Mouse (Mus musculus): Measurements from ENCODE around the gene Crat.
"Not testable (repeated sequence)": the region's sequence is repeated elsewhere in the genome, so short reads cannot be mapped to it uniquely, and the experiment has no call there.

The Crat gene

DNA sequence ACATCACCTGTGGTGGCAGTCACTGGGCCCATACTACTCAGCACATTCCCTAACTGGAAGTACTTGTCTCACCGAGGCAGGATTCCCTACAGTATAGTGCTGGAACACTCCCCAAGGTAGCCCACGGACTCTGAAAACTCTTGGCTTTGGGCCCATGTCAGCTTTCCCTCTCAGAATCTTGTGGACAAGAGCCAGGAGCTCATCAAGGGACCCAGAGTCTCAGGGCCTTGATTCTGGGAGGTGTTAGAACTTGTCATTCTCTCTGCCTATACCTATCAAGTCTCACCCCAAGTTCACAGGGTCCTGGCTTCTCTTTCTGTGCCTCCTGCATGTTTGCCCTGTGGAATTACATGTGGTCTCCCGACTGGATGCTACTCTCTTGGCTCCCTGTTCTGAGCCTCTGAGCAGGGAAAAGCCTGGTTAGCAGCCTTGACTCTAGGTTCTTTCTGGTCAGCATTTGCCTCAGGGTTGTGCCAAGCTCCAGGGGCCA, 24.6 kb upstream of the Crat start:
- DNase-seq (ENCODE audit: low read depth, low spot score) = no peak

GRCm38 (mm10) chr2:30439631-30440030, 24.0 kb upstream of the Crat start:
- DNase-seq (ENCODE audit: low read depth, low spot score) = no peak

DNA sequence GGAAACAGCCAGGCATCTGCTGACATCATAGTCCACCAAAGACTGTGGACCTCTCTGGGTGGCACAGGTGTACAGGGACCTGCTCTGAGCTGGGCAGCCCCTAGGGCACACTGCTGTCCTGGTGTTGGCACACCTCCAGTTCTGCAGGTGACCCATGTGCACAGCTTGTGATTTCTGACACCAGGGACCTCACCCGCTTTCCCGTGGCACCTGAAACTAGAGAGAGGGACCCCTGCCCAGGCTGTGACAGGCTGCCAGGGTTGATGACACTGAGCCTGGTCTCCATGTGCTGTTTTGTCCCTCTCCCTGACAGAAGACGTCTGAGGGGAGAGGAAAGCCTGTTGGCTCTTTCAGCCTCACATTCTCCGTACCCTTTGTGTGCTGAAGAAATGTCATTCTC, 22.2 kb upstream of the Crat start:
- no peak for DNase-seq (ENCODE audit: low read depth, low spot score)

DNA sequence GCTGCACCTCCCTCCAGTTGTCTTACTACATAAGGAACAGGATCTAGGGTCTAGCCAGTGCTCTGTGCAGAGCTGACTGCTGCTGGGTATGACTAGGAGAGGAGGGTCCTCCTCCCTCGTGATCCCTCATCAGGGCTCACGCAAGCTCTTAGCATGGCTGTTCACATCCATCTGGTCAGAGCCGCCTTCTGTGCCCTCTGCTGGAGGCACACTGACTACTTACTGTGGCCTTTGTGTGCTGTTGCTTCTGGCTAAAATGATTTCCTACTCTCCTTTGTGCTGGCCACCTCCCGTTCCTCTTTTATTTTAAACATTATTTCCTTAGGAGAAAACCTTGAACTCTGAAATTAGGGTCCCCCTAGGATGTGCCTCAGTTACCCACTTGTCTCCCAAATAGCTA, 21.2 kb upstream of the Crat start:
- no peak for DNase-seq (ENCODE audit: low read depth, low spot score)

GRCm38 (mm10) chr2:30436156-30436545, 20.5 kb upstream of the Crat start:
- no peak for DNase-seq (ENCODE audit: low read depth, low spot score)

- peak; percentile 70 for DNase-seq (ENCODE audit: low read depth, low spot score)
These were observed 19.9 kb upstream of the Crat start for GRCm38 (mm10) chr2:30435326-30436155.

GRCm38 (mm10) chr2:30429156-30429555, 13.5 kb upstream of the Crat start:
- no peak for DNase-seq (ENCODE audit: low read depth, low spot score)

DNA sequence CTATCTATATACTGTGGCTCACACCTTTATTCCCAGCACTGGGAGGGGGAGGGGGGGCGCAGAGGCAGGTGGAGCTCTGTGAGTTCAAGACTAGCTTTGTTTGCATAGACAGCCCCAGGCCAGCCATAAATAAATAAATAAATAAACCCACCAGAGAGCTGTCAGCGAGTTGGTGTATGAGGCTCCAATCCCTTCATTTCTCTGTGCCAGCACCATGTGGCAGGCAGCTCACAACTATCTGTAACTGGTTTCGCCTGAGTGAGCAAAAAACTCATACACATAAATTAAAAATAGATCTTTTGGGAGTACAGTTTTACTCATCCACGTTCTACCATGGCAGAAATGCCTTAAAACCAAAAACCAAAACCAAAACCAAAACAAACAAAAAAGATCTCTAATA, 5.8 kb upstream of the Crat start:
- no peak for DNase-seq (ENCODE audit: low read depth, low spot score)

DNA sequence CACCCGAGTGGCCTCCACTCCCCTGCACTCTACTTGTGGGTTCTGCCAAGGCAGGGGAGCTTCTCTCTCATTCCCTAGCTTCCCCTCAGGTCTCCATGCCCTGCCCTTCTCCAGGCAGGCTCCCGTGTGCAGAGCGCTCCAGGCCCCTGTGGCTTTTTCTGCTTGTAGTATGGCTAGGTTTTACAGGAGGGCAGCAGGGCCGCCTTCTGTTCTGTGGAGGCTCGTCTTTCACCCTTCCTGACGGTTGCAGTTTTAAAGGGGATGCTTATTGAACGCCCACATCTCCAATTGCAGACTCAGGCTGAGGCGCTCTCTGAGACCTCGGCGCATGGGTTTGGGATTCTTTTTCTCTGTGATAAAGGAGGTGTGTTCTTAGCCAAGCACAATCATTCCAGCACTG, 3.5 kb upstream of the Crat start:
- no peak for DNase-seq (ENCODE audit: low read depth, low spot score)

DNA sequence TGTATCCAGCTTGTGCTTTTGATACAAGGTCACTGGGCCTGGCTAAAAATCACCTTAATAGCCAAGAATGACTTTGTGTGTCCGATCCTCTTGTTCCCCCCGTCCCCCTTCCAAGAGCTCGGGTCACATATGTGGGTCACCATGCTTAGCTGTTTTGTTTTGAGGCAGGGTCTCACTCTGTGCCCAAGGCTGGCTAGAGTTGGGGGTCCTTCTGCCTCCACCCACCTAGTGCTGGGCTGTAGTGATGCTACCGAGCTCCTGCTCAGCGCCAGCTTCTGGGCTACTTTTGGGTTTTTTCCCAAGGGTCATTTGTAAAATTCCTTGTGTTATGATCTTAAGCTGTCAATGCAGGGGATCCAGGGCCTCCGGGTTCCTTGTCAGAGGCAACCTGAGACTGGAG, 2.6 kb upstream of the Crat start:
- no peak for DNase-seq (ENCODE audit: low read depth, low spot score)

DNA sequence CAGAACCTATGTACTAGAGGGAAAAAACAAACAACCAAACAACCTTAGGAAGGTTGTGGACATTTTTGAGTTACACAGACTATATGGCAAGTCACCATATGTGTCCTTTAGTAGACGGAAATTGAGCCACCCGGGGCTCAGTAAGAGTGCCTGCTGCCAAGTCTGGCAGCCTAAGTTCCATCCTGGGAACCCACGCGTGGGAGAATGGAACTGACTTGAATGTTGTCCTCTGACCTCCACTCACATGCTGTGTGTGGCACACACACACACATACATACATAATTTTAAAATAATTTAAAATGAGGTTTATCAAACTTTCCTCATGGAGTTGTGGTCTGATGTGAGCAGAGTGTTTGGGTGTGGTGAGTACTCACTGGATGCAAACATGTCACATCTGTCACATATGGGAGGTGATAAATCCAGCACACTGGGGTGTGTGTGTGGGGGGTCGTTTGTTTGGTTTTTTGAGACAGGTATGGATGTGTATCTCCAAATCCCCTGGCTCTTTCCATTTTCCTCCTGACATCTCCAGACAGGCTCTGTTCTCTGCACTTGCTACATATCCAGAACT, 2.1 kb upstream of the Crat start:
- peak; percentile 60 for DNase-seq (ENCODE audit: low read depth, low spot score)

- not testable (repeated sequence) for DNase-seq (ENCODE audit: low read depth, low spot score)
These were observed 1.5 kb upstream of the Crat start for GRCm38 (mm10) chr2:30417154-30417553.

- peak; percentile 27 for DNase-seq (ENCODE audit: low read depth, low spot score)
These were observed 994 bp upstream of the Crat start for GRCm38 (mm10) chr2:30416649-30416965.

- DNase-seq (ENCODE audit: low read depth, low spot score) = peak; percentile 84
These were observed 479 bp upstream of the Crat start, which contains the start of gene Ptpa for GRCm38 (mm10) chr2:30415936-30416648. Gene Ptpa (plus strand): TSS chr2:30416039.

DNA sequence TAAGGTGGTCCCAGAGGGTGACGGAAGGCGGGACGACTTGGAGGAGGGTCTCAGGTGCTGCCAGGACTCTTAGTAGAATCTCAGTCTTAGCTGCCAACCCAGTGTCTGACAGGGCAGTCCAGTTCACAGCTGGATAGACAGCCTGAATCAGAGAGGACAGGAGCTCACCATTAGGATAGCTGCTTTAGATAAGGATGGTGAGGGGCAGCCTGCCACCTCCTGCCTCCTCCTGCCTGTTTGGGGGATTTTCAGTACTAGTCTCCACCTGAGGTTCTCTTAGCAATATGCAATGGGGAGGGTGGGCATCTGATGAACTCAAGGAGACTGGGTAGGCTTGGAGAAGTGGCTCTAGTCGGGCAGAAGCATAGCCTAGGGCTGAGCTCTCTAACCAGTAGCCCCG, 932 bp downstream of the Crat start:
- no peak for DNase-seq (ENCODE audit: low read depth, low spot score)

DNA sequence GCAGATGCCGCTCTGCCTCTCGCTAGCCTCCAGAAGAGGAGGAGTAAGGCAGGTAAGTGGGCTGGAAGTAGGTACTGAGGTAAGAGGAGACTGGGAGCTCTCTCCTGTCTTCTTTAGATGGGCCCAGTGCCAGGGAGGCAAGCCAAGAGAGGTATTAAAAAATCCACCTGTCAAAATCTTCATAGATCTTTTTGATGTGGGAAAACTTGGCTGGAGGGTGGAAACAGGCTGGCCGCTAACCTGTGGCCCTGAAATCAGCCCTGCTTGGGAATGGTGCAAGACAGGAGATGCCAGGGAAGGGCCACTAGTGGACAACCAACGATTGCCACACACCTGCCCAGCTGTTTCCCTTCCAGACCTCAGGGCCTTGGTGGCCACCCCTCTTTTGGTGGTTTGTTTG, 1.5 kb downstream of the Crat start:
- DNase-seq (ENCODE audit: low read depth, low spot score) = no peak

DNA sequence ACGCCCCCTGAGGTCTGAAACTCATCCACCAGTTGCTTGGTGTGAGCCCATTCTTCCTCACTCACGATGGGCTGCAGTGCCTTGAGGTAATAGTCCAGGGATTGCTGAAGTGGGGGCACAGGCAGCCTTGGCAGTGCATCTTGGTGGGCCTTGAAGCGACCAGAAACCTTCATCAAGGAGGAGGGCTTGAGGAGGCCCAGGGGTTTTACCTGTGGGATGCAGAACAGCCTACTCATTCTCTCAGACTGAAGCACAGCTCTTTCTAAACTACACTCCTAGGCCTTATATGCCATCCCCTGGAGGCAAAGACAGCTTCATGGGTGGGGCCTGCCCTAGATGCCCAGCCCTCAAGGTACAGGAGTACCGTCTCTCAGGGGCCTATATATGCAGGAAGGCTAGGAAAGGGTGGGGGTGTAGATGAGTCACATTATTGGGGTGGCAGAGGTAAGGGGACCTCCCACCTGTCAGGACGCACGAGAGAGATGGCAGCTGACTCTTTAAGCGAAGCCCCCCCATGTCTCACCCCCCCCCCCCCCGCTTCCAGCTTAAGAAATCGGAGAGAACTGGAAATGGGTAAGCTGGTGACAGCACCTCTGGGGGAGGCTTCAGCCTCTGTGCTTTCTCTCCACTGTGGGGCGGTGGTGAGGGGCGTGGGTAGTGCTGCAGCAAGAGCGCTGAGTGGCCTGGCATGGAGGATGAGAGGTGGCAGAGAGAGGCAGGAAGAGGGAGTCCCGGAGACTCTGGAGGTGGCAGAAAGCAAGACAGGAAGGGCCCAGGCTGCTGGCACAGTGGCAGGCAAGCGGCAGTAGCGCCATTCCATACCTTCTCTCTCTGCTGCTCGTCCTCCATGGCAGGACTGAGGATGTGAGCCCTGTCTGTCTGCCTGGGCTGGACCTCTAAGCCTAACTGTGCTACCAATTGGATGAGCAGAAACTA, 2.3 kb downstream of the Crat start:
- no peak for DNase-seq (ENCODE audit: low read depth, low spot score)

DNA sequence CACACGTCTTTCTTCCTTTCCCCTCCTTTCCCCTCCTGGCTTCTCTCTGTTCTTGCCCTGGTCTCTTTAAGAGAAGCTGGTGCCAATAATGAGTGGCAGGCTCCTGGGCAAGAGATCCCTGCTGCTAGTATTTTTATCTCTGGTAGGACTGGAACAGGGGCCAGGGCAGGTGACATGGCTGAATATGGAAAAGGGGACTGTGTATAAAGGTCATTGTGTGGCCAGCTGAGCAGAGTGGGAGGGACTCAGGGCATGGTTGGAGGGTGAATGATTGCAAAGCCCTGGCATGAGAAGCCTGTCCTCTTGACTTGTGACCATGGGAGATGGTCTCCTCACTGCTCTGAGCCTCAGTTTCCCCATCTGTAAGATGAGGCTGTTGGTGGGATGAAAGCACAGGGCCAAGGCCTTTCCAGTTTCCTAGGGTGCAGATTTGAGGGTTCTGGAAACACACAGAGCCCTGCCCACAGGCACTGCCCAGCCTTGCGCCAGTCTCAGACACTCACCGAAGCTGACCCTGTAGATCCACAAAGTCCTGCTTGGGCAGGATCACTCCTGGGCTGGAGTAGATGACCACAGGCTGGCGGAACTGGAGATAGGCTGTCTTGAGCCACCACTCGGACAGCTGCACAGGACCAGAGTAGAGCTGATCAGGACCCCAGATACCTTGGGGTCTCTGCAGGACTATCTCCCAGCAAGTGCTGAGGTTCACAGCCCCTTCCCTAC, 6.0 kb downstream of the Crat start:
- no peak for DNase-seq (ENCODE audit: low read depth, low spot score)

GRCm38 (mm10) chr2:30408452-30409100, 7.0 kb downstream of the Crat start:
- no peak for DNase-seq (ENCODE audit: low read depth, low spot score)

GRCm38 (mm10) chr2:30407778-30408177, 7.8 kb downstream of the Crat start:
- DNase-seq (ENCODE audit: low read depth, low spot score) = no peak

Data from c-Kit-negative CD71-positive TER-119-positive erythroid progenitor cells, embryonic 14.5 days (primary cell).